Mouse (Mus musculus) frontal cortex, postnatal 25 days (tissue): ENCODE results near the gene Cts7.

Experiments used
- DNase-seq, 2 experiments: peaks; one replicate each; pipeline ENCODE4 v3.0.0; 2022; ENCODE audit warnings: low spot score in 2 of 2

Gene Cts7

GRCm38 (mm10) chr13:61358097-61358496, at the start of gene Cts7:
TSS of gene Cts7 (minus strand) at chr13:61358197.
- no peak for DNase-seq
